Mouse (Mus musculus): ENCODE measurements around the gene Sytl2.

GRCm38 (mm10) chr7:90330200-90330599 lies 28.1 kb downstream of the Sytl2 start:
- TF ChIP-seq CTCF (conservative IDR thresholded peaks at IDR 0.05; ENCODE audit: low read length), result no peak
- no peak for TF ChIP-seq NANOG (IDR thresholded peaks at IDR 0.05; ENCODE audit: borderline replicate concordance, low read length)
- no peak for TF ChIP-seq POU5F1 (IDR thresholded peaks at IDR 0.05; ENCODE audit: borderline replicate concordance, low read length)
